Mouse (Mus musculus) cortical plate, adult 2 months (tissue): ENCODE measurements around the gene Cant1.

Source experiments
- CTCF ChIP-seq: fragments of 200-500 bp; IDR thresholded peaks from 2 replicates; pipeline ENCODE4 v1.5.1; 2011; ENCODE audit warnings: mild to moderate bottlenecking, control low read depth, low read length; ENCODE audit not compliant: insufficient read depth; ENCODE audit errors: extremely low read depth
- POLR2A ChIP-seq: fragments of 200-500 bp; IDR thresholded peaks from 2 replicates; pipeline ENCODE4 v1.6.1; 2011; ENCODE audit warnings: mild to moderate bottlenecking, low read length, control low read depth; ENCODE audit not compliant: insufficient read depth; ENCODE audit errors: extremely low read depth

GRCm38 (mm10) chr11:118403183-118403582 is 15.7 kb downstream of the Cant1 start:
- TF ChIP-seq CTCF (no peak), POLR2A (no peak)
